Mouse (Mus musculus): ENCODE measurements around the gene A530032D15Rik.
"Not testable (repeated sequence)": the region's sequence is repeated elsewhere in the genome, so short reads cannot be mapped to it uniquely, and the experiment has no call there.

Gene A530032D15Rik

GRCm38 (mm10) chr1:85109753-85110152 lies at the start of gene A530032D15Rik:
Gene A530032D15Rik (minus strand): TSS chr1:85109853.
- not testable (repeated sequence) for DNase-seq (ENCODE audit: low read depth, low spot score)

- not testable (repeated sequence) for DNase-seq (ENCODE audit: low read depth, low spot score)
These were observed 45.5 kb upstream of the A530032D15Rik start for GRCm38 (mm10) chr1:85155151-85155550.

- not testable (repeated sequence) for DNase-seq (ENCODE audit: low read depth, low spot score)
These were observed 24.0 kb upstream of the A530032D15Rik start for GRCm38 (mm10) chr1:85133671-85134070.

- not testable (repeated sequence) for DNase-seq (ENCODE audit: low read depth, low spot score)
These were observed 12.2 kb upstream of the A530032D15Rik start for GRCm38 (mm10) chr1:85121841-85122240.

GRCm38 (mm10) chr1:85118341-85118740 lies 8.7 kb upstream of the A530032D15Rik start:
- not testable (repeated sequence) for DNase-seq (ENCODE audit: low read depth, low spot score)

GRCm38 (mm10) chr1:85117537-85117936 lies 7.9 kb upstream of the A530032D15Rik start:
- not testable (repeated sequence) for DNase-seq (ENCODE audit: low read depth, low spot score)

- not testable (repeated sequence) for DNase-seq (ENCODE audit: low read depth, low spot score)
These were observed 5.2 kb upstream of the A530032D15Rik start for GRCm38 (mm10) chr1:85114666-85115402.

GRCm38 (mm10) chr1:85114078-85114477 lies 4.4 kb upstream of the A530032D15Rik start:
- DNase-seq (ENCODE audit: low read depth, low spot score), result not testable (repeated sequence)

GRCm38 (mm10) chr1:85112889-85113288 lies 3.2 kb upstream of the A530032D15Rik start:
- DNase-seq (ENCODE audit: low read depth, low spot score), result not testable (repeated sequence)

GRCm38 (mm10) chr1:85112266-85112665 lies 2.6 kb upstream of the A530032D15Rik start:
- DNase-seq (ENCODE audit: low read depth, low spot score), result not testable (repeated sequence)

- DNase-seq (ENCODE audit: low read depth, low spot score), result not testable (repeated sequence)
These were observed 1.9 kb upstream of the A530032D15Rik start for GRCm38 (mm10) chr1:85111572-85111971.

GRCm38 (mm10) chr1:85110876-85111275 lies 1.2 kb upstream of the A530032D15Rik start:
- DNase-seq (ENCODE audit: low read depth, low spot score), result not testable (repeated sequence)

- not testable (repeated sequence) for DNase-seq (ENCODE audit: low read depth, low spot score)
These were observed 3.6 kb downstream of the A530032D15Rik start for GRCm38 (mm10) chr1:85106013-85106412.

GRCm38 (mm10) chr1:85105336-85105735 lies 4.3 kb downstream of the A530032D15Rik start:
- DNase-seq (ENCODE audit: low read depth, low spot score), result not testable (repeated sequence)

- not testable (repeated sequence) for DNase-seq (ENCODE audit: low read depth, low spot score)
These were observed 7.9 kb downstream of the A530032D15Rik start for GRCm38 (mm10) chr1:85101754-85102153.

- not testable (repeated sequence) for DNase-seq (ENCODE audit: low read depth, low spot score)
These were observed 9.8 kb downstream of the A530032D15Rik start, which contains the start of gene Gm10553 for GRCm38 (mm10) chr1:85099864-85100263. Gene Gm10553 (plus strand): TSS chr1:85100164.

GRCm38 (mm10) chr1:85099081-85099480 lies 10.6 kb downstream of the A530032D15Rik start:
- DNase-seq (ENCODE audit: low read depth, low spot score), result not testable (repeated sequence)

GRCm38 (mm10) chr1:85093011-85093572 lies 16.6 kb downstream of the A530032D15Rik start:
- DNase-seq (ENCODE audit: low read depth, low spot score), result not testable (repeated sequence)

- DNase-seq (ENCODE audit: low read depth, low spot score), result not testable (repeated sequence)
These were observed 17.5 kb downstream of the A530032D15Rik start for GRCm38 (mm10) chr1:85092169-85092568.

- not testable (repeated sequence) for DNase-seq (ENCODE audit: low read depth, low spot score)
These were observed 23.4 kb downstream of the A530032D15Rik start for GRCm38 (mm10) chr1:85086211-85086610.

GRCm38 (mm10) chr1:85084803-85085202 lies 24.9 kb downstream of the A530032D15Rik start:
- DNase-seq (ENCODE audit: low read depth, low spot score), result not testable (repeated sequence)

- DNase-seq (ENCODE audit: low read depth, low spot score), result not testable (repeated sequence)
These were observed 36.6 kb downstream of the A530032D15Rik start for GRCm38 (mm10) chr1:85073099-85073498.

GRCm38 (mm10) chr1:85071690-85072089 lies 38.0 kb downstream of the A530032D15Rik start:
- DNase-seq (ENCODE audit: low read depth, low spot score), result not testable (repeated sequence)

Measured in retina, postnatal 7 days (tissue).